Mouse (Mus musculus): Measurements from ENCODE around the gene Rsrp1. TPM values are rescaled to one million over a fixed set of nuclear protein-coding genes. Genes with fewer than 3 reads are reported as not detected.

Rsrp1 gene
- polyA plus RNA-seq, 1 experiment from 2014 or later, result 225 TPM

- peak overlapping the region; percentile 98 for H3K27ac ChIP-seq (ENCODE audit: low read depth)
- peak overlapping the region; percentile 53 for H3K4me2 ChIP-seq (ENCODE audit: low read depth, low read length)
- ATAC-seq (no peak), DNase-seq (peak; percentile 48)
- 22% methylated on average over 12 of the region's 12 CpGs for WGBS (ENCODE audit: insufficient replicate concordance)
- TF ChIP-seq CTCF (IDR thresholded peaks at IDR 0.05; ENCODE audit: low read depth), result no peak
- TF ChIP-seq EP300 (IDR thresholded peaks at IDR 0.05; ENCODE audit: low read depth), result peak; percentile 62; the same call in 1 of the 2 replicates
- H3K27me3 ChIP-seq (ENCODE audit: insufficient read depth, low read length), result no peaks in the 10 kb centered on the region
- H3K9ac ChIP-seq (replicated peaks), result no peak overlapping the region
- peaks cover 10% of the 10 kb centered on the region; the same call in 1 of the 2 replicates for H3K36me3 ChIP-seq (replicated peaks; ENCODE audit: insufficient read depth, low read length)
- H3K4me1 ChIP-seq (ENCODE audit: insufficient read depth), result peaks cover 49% of the 10 kb centered on the region
- no peak overlapping the region for H3K4me3 ChIP-seq (ENCODE audit: low read depth, low read length)
- H3K9me3 ChIP-seq (ENCODE audit: low read length), result no peaks in the 10 kb centered on the region
Measured at GRCm38 (mm10) chr4:134919733-134920540, 3.5 kb upstream of the Rsrp1 start.

GRCm38 (mm10) chr4:134920631-134921030 is 2.8 kb upstream of the Rsrp1 start:
- no peak overlapping the region for H3K4me2 ChIP-seq (ENCODE audit: low read depth, low read length)
- H3K36me3 ChIP-seq (replicated peaks; ENCODE audit: insufficient read depth, low read length), result peaks cover 16% of the 10 kb centered on the region
- H3K4me3 ChIP-seq (ENCODE audit: low read depth, low read length), result no peak overlapping the region
- TF ChIP-seq EP300 (IDR thresholded peaks at IDR 0.05; ENCODE audit: low read depth) (no peak), CTCF (IDR thresholded peaks at IDR 0.05; ENCODE audit: low read depth) (no peak)
- DNase-seq (no peak), ATAC-seq (no peak)
- H3K27ac ChIP-seq (ENCODE audit: low read depth), result peak overlapping the region; percentile 98
- no peak overlapping the region for H3K9ac ChIP-seq (replicated peaks)
- H3K4me1 ChIP-seq (ENCODE audit: insufficient read depth), result peaks cover 47% of the 10 kb centered on the region
- WGBS (ENCODE audit: insufficient replicate concordance), result 84% methylated on average over 6 of the region's 6 CpGs
- H3K27me3 ChIP-seq (ENCODE audit: insufficient read depth, low read length), result no peaks in the 10 kb centered on the region
- no peaks in the 10 kb centered on the region for H3K9me3 ChIP-seq (ENCODE audit: low read length)

GRCm38 (mm10) chr4:134921703-134922102 is 1.7 kb upstream of the Rsrp1 start:
- TF ChIP-seq CTCF (IDR thresholded peaks at IDR 0.05; ENCODE audit: low read depth) (no peak), EP300 (IDR thresholded peaks at IDR 0.05; ENCODE audit: low read depth) (no peak)
- Histone ChIP-seq H3K4me2 (ENCODE audit: low read depth, low read length) (no peak overlapping the region), H3K4me1 (ENCODE audit: insufficient read depth) (peaks cover 45% of the 10 kb centered on the region), H3K27me3 (ENCODE audit: insufficient read depth, low read length) (no peaks in the 10 kb centered on the region), H3K36me3 (replicated peaks; ENCODE audit: insufficient read depth, low read length) (peaks cover 27% of the 10 kb centered on the region), H3K4me3 (ENCODE audit: low read depth, low read length) (no peak overlapping the region), H3K9ac (replicated peaks) (no peak overlapping the region), H3K9me3 (ENCODE audit: low read length) (no peaks in the 10 kb centered on the region), H3K27ac (ENCODE audit: low read depth) (peak overlapping the region; percentile 95)
- no peak for DNase-seq
- 89% methylated on average over 4 of the region's 4 CpGs for WGBS (ENCODE audit: insufficient replicate concordance)
- no peak for ATAC-seq

GRCm38 (mm10) chr4:134922111-134922924 is 1.1 kb upstream of the Rsrp1 start:
- Histone ChIP-seq H3K36me3 (replicated peaks; ENCODE audit: insufficient read depth, low read length) (peaks cover 33% of the 10 kb centered on the region), H3K9me3 (ENCODE audit: low read length) (no peaks in the 10 kb centered on the region), H3K4me3 (ENCODE audit: low read depth, low read length) (peak overlapping the region; percentile 93), H3K4me1 (ENCODE audit: insufficient read depth) (peaks cover 38% of the 10 kb centered on the region), H3K27ac (ENCODE audit: low read depth) (peak overlapping the region; percentile 95), H3K9ac (replicated peaks) (peak overlapping the region; percentile 68), H3K4me2 (ENCODE audit: low read depth, low read length) (peak overlapping the region; percentile 76), H3K27me3 (ENCODE audit: insufficient read depth, low read length) (no peaks in the 10 kb centered on the region)
- no peak for DNase-seq
- TF ChIP-seq CTCF (IDR thresholded peaks at IDR 0.05; ENCODE audit: low read depth), result no peak; the same call in 1 of the 2 replicates
- TF ChIP-seq EP300 (IDR thresholded peaks at IDR 0.05; ENCODE audit: low read depth), result no peak
- 51% methylated on average over 10 of the region's 10 CpGs for WGBS (ENCODE audit: insufficient replicate concordance)
- no peak for ATAC-seq

GRCm38 (mm10) chr4:134922925-134923244 is 507 bp upstream of the Rsrp1 start:
- under 1% methylated on average over 13 of the region's 13 CpGs for WGBS (ENCODE audit: insufficient replicate concordance)

More at GRCm38 (mm10) chr4:134922925-134923244, 507 bp upstream of the Rsrp1 start:
- no peak for TF ChIP-seq EP300 (IDR thresholded peaks at IDR 0.05; ENCODE audit: low read depth)
- TF ChIP-seq CTCF (IDR thresholded peaks at IDR 0.05; ENCODE audit: low read depth), result no peak
- Histone ChIP-seq H3K9ac (replicated peaks) (peak overlapping the region; percentile 68), H3K4me3 (ENCODE audit: low read depth, low read length) (peak overlapping the region; percentile 93), H3K36me3 (replicated peaks; ENCODE audit: insufficient read depth, low read length) (peaks cover 39% of the 10 kb centered on the region), H3K27ac (ENCODE audit: low read depth) (peak overlapping the region; percentile 95), H3K4me1 (ENCODE audit: insufficient read depth) (peaks cover 33% of the 10 kb centered on the region), H3K27me3 (ENCODE audit: insufficient read depth, low read length) (no peaks in the 10 kb centered on the region), H3K9me3 (ENCODE audit: low read length) (no peaks in the 10 kb centered on the region), H3K4me2 (ENCODE audit: low read depth, low read length) (peak overlapping the region; percentile 76)
- ATAC-seq (peak; percentile 35), DNase-seq (peak; percentile 76)
